8 mouse cellular contexts compared by ENCODE assay signal in genomic region chr5:76589311-76589710, GRCm38 (mm10). TPM values are rescaled to one million over a fixed set of nuclear protein-coding genes. Genes with fewer than 3 reads are reported as not detected.
A peak's percentile ranks its signal among the peaks of the same experiment; 100 is the strongest.
DNase-seq lines count a peak whose midpoint lies in the region; ATAC-seq lines count a peak whose summit lies in the region.

No protein-coding gene starts in this region.

- H3K9ac ChIP-seq in embryonic facial prominence, embryonic 13.5 days = peak overlapping the region; percentile 90
- peak overlapping the region; percentile 81 for H3K9ac ChIP-seq in kidney, embryonic 15.5 days
- peak overlapping the region; percentile 56 for H3K9ac ChIP-seq in midbrain, embryonic 15.5 days

- no peak for ATAC-seq in embryonic facial prominence, embryonic 13.5 days (ENCODE audit: insufficient number of reproducible peaks, insufficient read depth, low FRiP score, low TSS enrichment, low read depth)
- ATAC-seq in kidney, embryonic 15.5 days (replicated peaks; ENCODE audit: low FRiP score) = no peak
- ATAC-seq in midbrain, embryonic 15.5 days (replicated peaks) = no peak

- H3K4me2 ChIP-seq in embryonic facial prominence, embryonic 13.5 days = peak overlapping the region; percentile 55
- H3K4me2 ChIP-seq in kidney, embryonic 15.5 days = peak overlapping the region; percentile 74
- H3K4me2 ChIP-seq in midbrain, embryonic 15.5 days = peak overlapping the region; percentile 82

- peak overlapping the region; percentile 88; the same call in 1 of the 2 replicates for H3K27ac ChIP-seq in embryonic facial prominence, embryonic 13.5 days
- peak overlapping the region; percentile 89 for H3K27ac ChIP-seq in kidney, embryonic 15.5 days
- no peak overlapping the region for H3K27ac ChIP-seq in midbrain, embryonic 15.5 days

- peak; percentile 51 for DNase-seq in kidney, adult 9 months
- no peak for DNase-seq in kidney, adult 11 months
- no peak for DNase-seq in frontal cortex, postnatal 25 days (ENCODE audit: low spot score in 2 of 2)
- no peak for DNase-seq in spleen, postnatal 14 days (ENCODE audit: low spot score in 2 of 2)
- DNase-seq in adrenal gland, postnatal 36 days = no peak

- peaks cover 25% of the 10 kb centered on the region for H3K36me3 ChIP-seq in embryonic facial prominence, embryonic 13.5 days
- H3K36me3 ChIP-seq in kidney, embryonic 15.5 days = peaks cover 28% of the 10 kb centered on the region
- 0 out of 2 replicates have a peak, but pooled peaks cover 3% of the 10 kb centered on the region for H3K36me3 ChIP-seq in midbrain, embryonic 15.5 days (replicated peaks)

- H3K4me3 ChIP-seq in embryonic facial prominence, embryonic 13.5 days = peak overlapping the region; percentile 84
- H3K4me3 ChIP-seq in kidney, embryonic 15.5 days (replicated peaks) = peak overlapping the region; percentile 94
- peak overlapping the region; percentile 81 for H3K4me3 ChIP-seq in midbrain, embryonic 15.5 days

- WGBS in embryonic facial prominence, embryonic 13.5 days = 5% methylated on average over 7 of the region's 7 CpGs
- WGBS in kidney, embryonic 15.5 days = 3% methylated on average over 7 of the region's 7 CpGs
- WGBS in midbrain, embryonic 15.5 days = 6% methylated on average over 7 of the region's 7 CpGs

- peaks cover 4% of the 10 kb centered on the region; the same call in 1 of the 2 replicates for H3K4me1 ChIP-seq in embryonic facial prominence, embryonic 13.5 days
- peaks cover 12% of the 10 kb centered on the region for H3K4me1 ChIP-seq in kidney, embryonic 15.5 days
- peaks cover 7% of the 10 kb centered on the region for H3K4me1 ChIP-seq in midbrain, embryonic 15.5 days

- no peaks in the 10 kb centered on the region for H3K9me3 ChIP-seq in embryonic facial prominence, embryonic 13.5 days
- no peaks in the 10 kb centered on the region for H3K9me3 ChIP-seq in kidney, embryonic 15.5 days (replicated peaks)
- no peaks in the 10 kb centered on the region for H3K9me3 ChIP-seq in midbrain, embryonic 15.5 days

- H3K27me3 ChIP-seq in embryonic facial prominence, embryonic 13.5 days = no peaks in the 10 kb centered on the region
- no peaks in the 10 kb centered on the region for H3K27me3 ChIP-seq in kidney, embryonic 15.5 days
- H3K27me3 ChIP-seq in midbrain, embryonic 15.5 days (replicated peaks) = no peaks in the 10 kb centered on the region

RNA-seq across cellular contexts. Expression of gene Cep135, which starts 0.8 kb away (rescaled TPM):
- 10.1 and 10.9 TPM in 2 replicates for polyA plus RNA-seq in embryonic facial prominence, embryonic 13.5 days (2015; fragmentation: Nextera tagmentation; extraction: Ambion mirVana)
- polyA plus RNA-seq in kidney, embryonic 15.5 days (2015; fragmentation: Nextera tagmentation; extraction: Ambion mirVana) = 7.3 TPM in 2 replicates
- polyA plus RNA-seq in midbrain, embryonic 15.5 days (2015; fragmentation: Nextera tagmentation; extraction: Ambion mirVana) = 2.9 and 3.7 TPM in 2 replicates
- total RNA-seq in adrenal gland, postnatal 36 days (2021) = 1 to 10 TPM; 4.5 to 5.3 TPM
